Mouse (Mus musculus) B cell, adult 2 months (primary cell): ENCODE data around the gene Rpl28.
A peak's percentile ranks its signal among the peaks of the same experiment; 100 is the strongest.

Experiments used
- DNase-seq, 2 experiments: peaks; one replicate each; pipeline ENCODE4 v3.0.0; 2022

Rpl28 gene

GRCm38 (mm10) chr7:4792278-4793212, at the start of gene Rpl28:
Gene Rpl28 (plus strand): TSS chr7:4792874.
- DNase-seq: peak; percentile 91 to 93

- no peak for DNase-seq
These were observed 49.3 kb upstream of the Rpl28 start for GRCm38 (mm10) chr7:4743354-4743753.

GRCm38 (mm10) chr7:4744886-4745285, 47.8 kb upstream of the Rpl28 start:
- no peak for DNase-seq

GRCm38 (mm10) chr7:4746326-4746980, 46.2 kb upstream of the Rpl28 start:
- DNase-seq: no peak

- DNase-seq: no peak
These were observed 45.3 kb upstream of the Rpl28 start for GRCm38 (mm10) chr7:4747156-4747899.

- DNase-seq: no peak
These were observed 44.4 kb upstream of the Rpl28 start for GRCm38 (mm10) chr7:4748321-4748720.

GRCm38 (mm10) chr7:4749169-4749568, 43.5 kb upstream of the Rpl28 start:
- DNase-seq: no peak

- peak; percentile 34 to 40 for DNase-seq
These were observed 40.5 kb upstream of the Rpl28 start for GRCm38 (mm10) chr7:4751971-4752820.

- DNase-seq: peak; percentile 76 to 80
These were observed 39.7 kb upstream of the Rpl28 start, which contains the start of gene Cox6b2 for GRCm38 (mm10) chr7:4752821-4753570. Gene Cox6b2 (minus strand): TSS chr7:4753094.

GRCm38 (mm10) chr7:4759670-4760069, 33.0 kb upstream of the Rpl28 start:
- no peak for DNase-seq

GRCm38 (mm10) chr7:4764946-4765710, 27.5 kb upstream of the Rpl28 start:
- no peak for DNase-seq

GRCm38 (mm10) chr7:4771202-4771601, 21.5 kb upstream of the Rpl28 start, which contains the start of gene Fam71e2:
Gene Fam71e2 (minus strand): TSS chr7:4771302.
- no peak for DNase-seq

GRCm38 (mm10) chr7:4776131-4776530, 16.5 kb upstream of the Rpl28 start:
- DNase-seq: no peak

GRCm38 (mm10) chr7:4776861-4777830, 15.5 kb upstream of the Rpl28 start:
- DNase-seq: peak; percentile 46 to 47

GRCm38 (mm10) chr7:4777851-4778637, 14.6 kb upstream of the Rpl28 start:
- DNase-seq: no peak

GRCm38 (mm10) chr7:4779921-4780320, 12.8 kb upstream of the Rpl28 start:
- DNase-seq: no peak

GRCm38 (mm10) chr7:4782130-4782529, 10.5 kb upstream of the Rpl28 start:
- DNase-seq: no peak

- no peak for DNase-seq
These were observed 9.9 kb upstream of the Rpl28 start, which contains the start of the genes Il11 and Tmem190 for GRCm38 (mm10) chr7:4782759-4783158. Gene Il11 (minus strand): TSS chr7:4782859. Gene Tmem190 (plus strand): TSS chr7:4782937.
